16 mouse cellular contexts compared by ENCODE assay signal in the genomic region with DNA sequence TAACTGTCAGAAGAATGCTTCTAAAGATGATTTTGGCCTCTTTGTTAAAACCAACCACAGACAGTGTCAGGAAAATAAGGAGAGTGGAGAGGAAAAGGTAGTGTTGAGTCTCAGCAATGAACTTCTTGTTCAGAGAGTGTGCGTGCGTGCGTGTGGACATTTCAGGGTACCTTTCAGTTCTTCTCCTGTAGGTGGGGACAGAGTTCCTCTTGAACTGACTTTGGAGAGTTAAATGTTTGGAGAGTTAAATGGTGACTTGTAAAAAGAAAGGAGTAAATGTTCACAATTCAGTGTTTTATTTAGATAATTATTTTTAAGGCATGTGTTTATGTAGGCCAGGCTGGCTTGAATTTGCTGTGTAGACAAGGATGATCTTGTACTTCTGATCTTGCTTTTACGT. TPM values are rescaled to one million over a fixed set of nuclear protein-coding genes. Genes with fewer than 3 reads are reported as not detected.
DNase-seq lines count a peak whose midpoint lies in the region; ATAC-seq and TF ChIP-seq lines count a peak whose summit lies in the region.
"Had no signal": no experiment of that assay in that cellular context is flagged by ENCODE, and none has a peak within 500 bp of the region (broad histone marks: within the 10 kb centered on the region; RNA-seq: fewer than 3 reads in every experiment).

No protein-coding gene starts in this region.

- H3K27ac ChIP-seq in hindbrain, postnatal 0 days: no peak overlapping the region
- no peak overlapping the region for H3K27ac ChIP-seq in hindbrain, embryonic 11.5 days (ENCODE audit: low read depth, low read length)
- no peak overlapping the region for H3K27ac ChIP-seq in midbrain, embryonic 14.5 days (replicated peaks; ENCODE audit: low read depth, low read length)
- no peak overlapping the region for H3K27ac ChIP-seq in midbrain, embryonic 16.5 days (ENCODE audit: low read length)
- H3K27ac ChIP-seq: embryonic facial prominence, embryonic 13.5 days; hindbrain, embryonic 12.5 days had no signal

- 77% methylated on average over 4 of the region's 4 CpGs for WGBS in hindbrain, postnatal 0 days
- WGBS in hindbrain, embryonic 11.5 days: 75% methylated on average over 4 of the region's 4 CpGs
- 77% methylated on average over 4 of the region's 4 CpGs for WGBS in midbrain, embryonic 14.5 days
- WGBS in midbrain, embryonic 16.5 days: 79% methylated on average over 4 of the region's 4 CpGs

- no peaks in the 10 kb centered on the region for H3K27me3 ChIP-seq in hindbrain, postnatal 0 days (ENCODE audit: insufficient read depth, low read length)
- H3K27me3 ChIP-seq in hindbrain, embryonic 11.5 days (ENCODE audit: control insufficient read depth, insufficient read depth, low read length): no peaks in the 10 kb centered on the region
- H3K27me3 ChIP-seq in midbrain, embryonic 14.5 days (ENCODE audit: control insufficient read depth, insufficient read depth, low read length): no peaks in the 10 kb centered on the region
- H3K27me3 ChIP-seq in midbrain, embryonic 16.5 days (ENCODE audit: control insufficient read depth, insufficient read depth, low read depth, low read length): no peaks in the 10 kb centered on the region
- H3K27me3 ChIP-seq: embryonic facial prominence, embryonic 13.5 days; hindbrain, embryonic 12.5 days had no signal

- no peak overlapping the region for H3K4me2 ChIP-seq in hindbrain, postnatal 0 days (ENCODE audit: low read depth, low read length)
- no peak overlapping the region for H3K4me2 ChIP-seq in hindbrain, embryonic 11.5 days (replicated peaks; ENCODE audit: low read depth, low read length)
- H3K4me2 ChIP-seq in midbrain, embryonic 14.5 days (ENCODE audit: low read length): no peak overlapping the region
- no peak overlapping the region for H3K4me2 ChIP-seq in midbrain, embryonic 16.5 days (ENCODE audit: low read length)
- H3K4me2 ChIP-seq: embryonic facial prominence, embryonic 13.5 days; hindbrain, embryonic 12.5 days had no signal

- H3K4me1 ChIP-seq in hindbrain, postnatal 0 days (ENCODE audit: insufficient read depth, low read length): no peaks in the 10 kb centered on the region
- no peaks in the 10 kb centered on the region for H3K4me1 ChIP-seq in hindbrain, embryonic 11.5 days (replicated peaks; ENCODE audit: control insufficient read depth, insufficient read depth, low read length)
- no peaks in the 10 kb centered on the region for H3K4me1 ChIP-seq in midbrain, embryonic 14.5 days (ENCODE audit: control insufficient read depth, insufficient read depth, low read length)
- H3K4me1 ChIP-seq in midbrain, embryonic 16.5 days (ENCODE audit: control insufficient read depth, insufficient read depth, low read length): no peaks in the 10 kb centered on the region
- H3K4me1 ChIP-seq: embryonic facial prominence, embryonic 13.5 days; hindbrain, embryonic 12.5 days had no signal

- H3K9ac ChIP-seq in hindbrain, postnatal 0 days (replicated peaks; ENCODE audit: low read length): no peak overlapping the region
- H3K9ac ChIP-seq in hindbrain, embryonic 11.5 days (ENCODE audit: low read depth, low read length): no peak overlapping the region
- no peak overlapping the region for H3K9ac ChIP-seq in midbrain, embryonic 14.5 days (replicated peaks; ENCODE audit: low read length)
- no peak overlapping the region for H3K9ac ChIP-seq in midbrain, embryonic 16.5 days (ENCODE audit: low read depth, low read length)
- H3K9ac ChIP-seq: embryonic facial prominence, embryonic 13.5 days; hindbrain, embryonic 12.5 days had no signal

- TF ChIP-seq CTCF in hindbrain, postnatal 0 days (IDR thresholded peaks at IDR 0.05; ENCODE audit: low read depth): peak; percentile 64

- no peaks in the 10 kb centered on the region for H3K9me3 ChIP-seq in hindbrain, postnatal 0 days (ENCODE audit: low read length)
- no peaks in the 10 kb centered on the region for H3K9me3 ChIP-seq in hindbrain, embryonic 11.5 days (ENCODE audit: control insufficient read depth, low read length)
- no peaks in the 10 kb centered on the region for H3K9me3 ChIP-seq in midbrain, embryonic 14.5 days (ENCODE audit: control insufficient read depth, low read length)
- no peaks in the 10 kb centered on the region for H3K9me3 ChIP-seq in midbrain, embryonic 16.5 days (replicated peaks; ENCODE audit: control insufficient read depth, low read length, poor library complexity, severe bottlenecking)
- H3K9me3 ChIP-seq: embryonic facial prominence, embryonic 13.5 days; hindbrain, embryonic 12.5 days had no signal

- no peak for ATAC-seq in hindbrain, postnatal 0 days
- no peak for ATAC-seq in hindbrain, embryonic 11.5 days (ENCODE audit: low FRiP score)
- ATAC-seq in midbrain, embryonic 14.5 days (ENCODE audit: low FRiP score, low TSS enrichment): no peak
- no peak for ATAC-seq in midbrain, embryonic 16.5 days
- ATAC-seq in frontal cortex, adult (ENCODE audit: low TSS enrichment): no peak
- ATAC-seq: CD4-positive, CD25-positive, alpha-beta regulatory T cell, adult 4 months; forebrain, embryonic 14.5 days had no signal

- DNase-seq in hindbrain, postnatal 0 days (ENCODE audit: low spot score): peak; percentile 22
- DNase-seq in hindbrain, embryonic 11.5 days (ENCODE audit: low spot score): no peak
- peak; percentile 6 for DNase-seq in midbrain, embryonic 14.5 days
- peak; percentile 36 for DNase-seq in c-Kit-positive CD71-positive TER-119-negative erythroid progenitor cells, embryonic 14.5 days (ENCODE audit: low read depth)
- no peak for DNase-seq in gastrocnemius, postnatal 4 days (ENCODE audit: low spot score in 2 of 2)
- DNase-seq in layer of hippocampus, postnatal 25 days (ENCODE audit: extremely low spot score in 1 of 2, low spot score in 1 of 2): no peak
- DNase-seq: cerebellum, adult 11 months; left cerebral cortex, postnatal 4 days; lung, postnatal 10 days; right cerebral cortex, postnatal 4 days had no signal

- no peak overlapping the region for H3K4me3 ChIP-seq in hindbrain, postnatal 0 days (ENCODE audit: low read length)
- H3K4me3 ChIP-seq in hindbrain, embryonic 11.5 days (ENCODE audit: low read depth, low read length): no peak overlapping the region
- no peak overlapping the region for H3K4me3 ChIP-seq in midbrain, embryonic 14.5 days (replicated peaks; ENCODE audit: low read depth, low read length)
- H3K4me3 ChIP-seq in midbrain, embryonic 16.5 days (ENCODE audit: low read depth, low read length): no peak overlapping the region
- H3K4me3 ChIP-seq: embryonic facial prominence, embryonic 13.5 days; hindbrain, embryonic 12.5 days had no signal

- H3K36me3 ChIP-seq in hindbrain, postnatal 0 days (ENCODE audit: insufficient read depth, low read length): no peaks in the 10 kb centered on the region
- no peaks in the 10 kb centered on the region for H3K36me3 ChIP-seq in hindbrain, embryonic 11.5 days (ENCODE audit: control insufficient read depth, insufficient read depth, low read length)
- H3K36me3 ChIP-seq in midbrain, embryonic 14.5 days (ENCODE audit: control insufficient read depth, insufficient read depth, low read length): no peaks in the 10 kb centered on the region
- no peaks in the 10 kb centered on the region for H3K36me3 ChIP-seq in midbrain, embryonic 16.5 days (ENCODE audit: control insufficient read depth, insufficient read depth, low read length)
- H3K36me3 ChIP-seq: hindbrain, embryonic 12.5 days had no signal

RNA-seq across cellular contexts. Expression of gene Grk4, which starts 10.1 kb away (rescaled TPM):
- 0.93 and 2.1 TPM in 2 replicates for total RNA-seq in hindbrain, postnatal 0 days (2014; rRNA removed)
- polyA plus RNA-seq in hindbrain, postnatal 0 days (2015; fragmentation: Nextera tagmentation; extraction: Ambion mirVana): 5.1 and 5.3 TPM in 2 replicates
- 2.2 TPM in 2 replicates for polyA plus RNA-seq in hindbrain, embryonic 11.5 days (2014; fragmentation: Nextera tagmentation; extraction: Ambion mirVana)
- 1.5 and 1.6 TPM in 2 replicates for polyA plus RNA-seq in midbrain, embryonic 14.5 days (2014; fragmentation: Nextera tagmentation; extraction: Ambion mirVana)
- 2.8 and 3.2 TPM in 2 replicates for polyA plus RNA-seq in midbrain, embryonic 16.5 days (2015; fragmentation: Nextera tagmentation; extraction: Ambion mirVana)
- 1 to 10 TPM; 1.9 to 3.0 TPM for total RNA-seq in gastrocnemius, postnatal 4 days (2021)
- 1 to 10 TPM; 5.6 to 6.6 TPM for total RNA-seq in layer of hippocampus, postnatal 25 days (2021)

RNA-seq across cellular contexts. Expression of gene Nop14, which starts 10.3 kb away (rescaled TPM):
- 4.9 and 9.7 TPM in 2 replicates for total RNA-seq in hindbrain, postnatal 0 days (2014; rRNA removed)
- 20.0 and 20.2 TPM in 2 replicates for polyA plus RNA-seq in hindbrain, postnatal 0 days (2015; fragmentation: Nextera tagmentation; extraction: Ambion mirVana)
- polyA plus RNA-seq in hindbrain, embryonic 11.5 days (2014; fragmentation: Nextera tagmentation; extraction: Ambion mirVana): 31.0 and 32.6 TPM in 2 replicates
- polyA plus RNA-seq in midbrain, embryonic 14.5 days (2014; fragmentation: Nextera tagmentation; extraction: Ambion mirVana): 18.9 and 20.7 TPM in 2 replicates
- 19.7 and 20.6 TPM in 2 replicates for polyA plus RNA-seq in midbrain, embryonic 16.5 days (2015; fragmentation: Nextera tagmentation; extraction: Ambion mirVana)
- 10 to 100 TPM; 17.3 to 18.5 TPM for total RNA-seq in gastrocnemius, postnatal 4 days (2021)
- 10 to 100 TPM; 13.1 to 15.0 TPM for total RNA-seq in layer of hippocampus, postnatal 25 days (2021)

RNA-seq across cellular contexts. Expression of gene Mfsd10, which starts 33.3 kb away (rescaled TPM):
- 95.0 and 109 TPM in 2 replicates for total RNA-seq in hindbrain, postnatal 0 days (2014; rRNA removed)
- 72.0 and 92.0 TPM in 2 replicates for polyA plus RNA-seq in hindbrain, postnatal 0 days (2015; fragmentation: Nextera tagmentation; extraction: Ambion mirVana)
- polyA plus RNA-seq in hindbrain, embryonic 11.5 days (2014; fragmentation: Nextera tagmentation; extraction: Ambion mirVana): 70.5 and 75.5 TPM in 2 replicates
- polyA plus RNA-seq in midbrain, embryonic 14.5 days (2014; fragmentation: Nextera tagmentation; extraction: Ambion mirVana): 93.6 and 96.4 TPM in 2 replicates
- 110 TPM in 2 replicates for polyA plus RNA-seq in midbrain, embryonic 16.5 days (2015; fragmentation: Nextera tagmentation; extraction: Ambion mirVana)
- 10 to 100 TPM; 30.7 to 31.8 TPM for total RNA-seq in gastrocnemius, postnatal 4 days (2021)
- 10 to 100 TPM; 38.2 to 42.7 TPM for total RNA-seq in layer of hippocampus, postnatal 25 days (2021)

Comparison
In these comparisons a context has a peak if more than half of its experiments do, and no peak if none do; other contexts are left out.
1. DNase-seq: peak in hindbrain, postnatal 0 days (single experiment), midbrain, embryonic 14.5 days (single experiment) and c-Kit-positive CD71-positive TER-119-negative erythroid progenitor cells, embryonic 14.5 days (single experiment); none in hindbrain, embryonic 11.5 days (single experiment), gastrocnemius, postnatal 4 days (0 of 2) and layer of hippocampus, postnatal 25 days (0 of 2).